ENCODE assay signal across 26 mouse cellular contexts in genomic region chr2:64461636-64462035, GRCm38 (mm10).
A peak's percentile ranks its signal among the peaks of the same experiment; 100 is the strongest.
DNase-seq lines count a peak whose midpoint lies in the region; ATAC-seq and TF ChIP-seq lines count a peak whose summit lies in the region.
"Had no signal": no experiment of that assay in that cellular context is flagged by ENCODE, and none has a peak within 500 bp of the region (broad histone marks: within the 10 kb centered on the region; RNA-seq: fewer than 3 reads in every experiment).

No protein-coding gene starts in this region.

- no peak overlapping the region for H3K9ac ChIP-seq in kidney, embryonic 16.5 days (replicated peaks; ENCODE audit: low read length)
- H3K9ac ChIP-seq in limb, embryonic 11.5 days (ENCODE audit: low read length) = no peak overlapping the region
- H3K9ac ChIP-seq in limb, embryonic 13.5 days = no peak overlapping the region
- no peak overlapping the region for H3K9ac ChIP-seq in hindbrain, postnatal 0 days (replicated peaks; ENCODE audit: low read length)
- H3K9ac ChIP-seq: forebrain, embryonic 13.5 days; heart, embryonic 13.5 days had no signal

- ATAC-seq in kidney, embryonic 16.5 days (ENCODE audit: low FRiP score, low TSS enrichment) = no peak
- ATAC-seq in limb, embryonic 11.5 days (ENCODE audit: insufficient number of reproducible peaks, low FRiP score, low TSS enrichment, low read depth) = peak; percentile 16; the same call in 1 of the 2 replicates
- no peak for ATAC-seq in limb, embryonic 13.5 days (ENCODE audit: low FRiP score, low read depth)
- ATAC-seq in hindbrain, postnatal 0 days = no peak
- ATAC-seq: Patski had no signal

- H3K4me3 ChIP-seq in kidney, embryonic 16.5 days (ENCODE audit: low read length) = no peak overlapping the region
- H3K4me3 ChIP-seq in limb, embryonic 11.5 days (ENCODE audit: low read depth, low read length) = no peak overlapping the region
- no peak overlapping the region for H3K4me3 ChIP-seq in limb, embryonic 10.5 days
- no peak overlapping the region for H3K4me3 ChIP-seq in limb, embryonic 13.5 days
- H3K4me3 ChIP-seq in hindbrain, postnatal 0 days (ENCODE audit: low read length) = no peak overlapping the region
- H3K4me3 ChIP-seq: forebrain, embryonic 10.5 days; forebrain, embryonic 13.5 days; heart, adult 2 months; heart, embryonic 10.5 days; heart, embryonic 13.5 days had no signal

- H3K27me3 ChIP-seq in kidney, embryonic 16.5 days (ENCODE audit: insufficient read depth, low read length) = no peaks in the 10 kb centered on the region
- no peaks in the 10 kb centered on the region for H3K27me3 ChIP-seq in limb, embryonic 11.5 days (ENCODE audit: control insufficient read depth, insufficient read depth, low read length)
- H3K27me3 ChIP-seq in limb, embryonic 10.5 days (ENCODE audit: low read depth, poor library complexity, severe bottlenecking) = no peaks in the 10 kb centered on the region
- no peaks in the 10 kb centered on the region; the same call in 1 of the 2 replicates for H3K27me3 ChIP-seq in limb, embryonic 13.5 days
- no peaks in the 10 kb centered on the region for H3K27me3 ChIP-seq in hindbrain, postnatal 0 days (ENCODE audit: insufficient read depth, low read length)
- H3K27me3 ChIP-seq: CH12.LX; heart, embryonic 13.5 days had no signal

- no peaks in the 10 kb centered on the region for H3K36me3 ChIP-seq in kidney, embryonic 16.5 days (ENCODE audit: insufficient read depth, low read length)
- H3K36me3 ChIP-seq in limb, embryonic 11.5 days (ENCODE audit: control insufficient read depth, insufficient read depth, low read length) = no peaks in the 10 kb centered on the region
- no peaks in the 10 kb centered on the region for H3K36me3 ChIP-seq in limb, embryonic 10.5 days
- no peaks in the 10 kb centered on the region for H3K36me3 ChIP-seq in limb, embryonic 13.5 days
- H3K36me3 ChIP-seq in hindbrain, postnatal 0 days (ENCODE audit: insufficient read depth, low read length) = no peaks in the 10 kb centered on the region
- H3K36me3 ChIP-seq: forebrain, embryonic 10.5 days; G1E; heart, embryonic 10.5 days; heart, embryonic 13.5 days had no signal

- H3K4me2 ChIP-seq in kidney, embryonic 16.5 days (replicated peaks; ENCODE audit: low read depth, low read length) = no peak overlapping the region
- no peak overlapping the region for H3K4me2 ChIP-seq in limb, embryonic 11.5 days (ENCODE audit: low read depth, severe bottlenecking)
- peak overlapping the region; percentile 23; the same call in 1 of the 2 replicates for H3K4me2 ChIP-seq in limb, embryonic 13.5 days (replicated peaks)
- no peak overlapping the region for H3K4me2 ChIP-seq in hindbrain, postnatal 0 days (ENCODE audit: low read depth, low read length)
- H3K4me2 ChIP-seq: forebrain, embryonic 13.5 days; heart, embryonic 13.5 days had no signal

- peak; percentile 25 for DNase-seq in kidney, adult 11 months
- no peak for DNase-seq in kidney, postnatal 10 days
- peak; percentile 41 to 53 for DNase-seq in kidney, adult 8-10 months
- DNase-seq in limb, embryonic 11.5 days (ENCODE audit: low spot score) = no peak
- DNase-seq in limb, embryonic 10.5 days (ENCODE audit: low spot score) = no peak
- no peak for DNase-seq in hindbrain, postnatal 0 days (ENCODE audit: low spot score)
- DNase-seq: adrenal gland, postnatal 10 days; adrenal gland, postnatal 36 days; B cell, adult 2 months; cerebellum, adult 18-20 months; cerebellum, adult 9-10 months; cerebellum, postnatal 14 days; gastrocnemius, postnatal 10 days; gastrocnemius, postnatal 36 days; heart, adult 2 months; heart, postnatal 14 days; heart, postnatal 4 days had no signal

- no peak for TF ChIP-seq CTCF in hindbrain, postnatal 0 days (IDR thresholded peaks at IDR 0.05; ENCODE audit: low read depth)

- WGBS in kidney, embryonic 16.5 days = 68% methylated on average over 9 of the region's 9 CpGs
- 62% methylated on average over 9 of the region's 9 CpGs for WGBS in limb, embryonic 11.5 days
- 74% methylated on average over 9 of the region's 9 CpGs for WGBS in limb, embryonic 10.5 days
- WGBS in limb, embryonic 13.5 days = 48% methylated on average over 9 of the region's 9 CpGs
- 78% methylated on average over 9 of the region's 9 CpGs for WGBS in hindbrain, postnatal 0 days

- H3K27ac ChIP-seq in kidney, embryonic 16.5 days (ENCODE audit: low read length) = no peak overlapping the region
- H3K27ac ChIP-seq in limb, embryonic 11.5 days (replicated peaks; ENCODE audit: low read depth, low read length) = no peak overlapping the region
- no peak overlapping the region for H3K27ac ChIP-seq in limb, embryonic 10.5 days
- no peak overlapping the region for H3K27ac ChIP-seq in limb, embryonic 13.5 days
- H3K27ac ChIP-seq in hindbrain, postnatal 0 days = no peak overlapping the region
- H3K27ac ChIP-seq: forebrain, embryonic 10.5 days; forebrain, embryonic 13.5 days; heart, adult 2 months; heart, embryonic 10.5 days; heart, embryonic 13.5 days had no signal

- no peaks in the 10 kb centered on the region for H3K9me3 ChIP-seq in kidney, embryonic 16.5 days (ENCODE audit: low read length)
- H3K9me3 ChIP-seq in limb, embryonic 11.5 days (ENCODE audit: control insufficient read depth, low read length) = no peaks in the 10 kb centered on the region
- no peaks in the 10 kb centered on the region for H3K9me3 ChIP-seq in limb, embryonic 10.5 days (replicated peaks)
- no peaks in the 10 kb centered on the region for H3K9me3 ChIP-seq in limb, embryonic 13.5 days
- no peaks in the 10 kb centered on the region for H3K9me3 ChIP-seq in hindbrain, postnatal 0 days (ENCODE audit: low read length)
- H3K9me3 ChIP-seq: forebrain, embryonic 10.5 days; forebrain, embryonic 13.5 days; heart, embryonic 10.5 days; heart, embryonic 13.5 days had no signal

- H3K4me1 ChIP-seq in kidney, embryonic 16.5 days (ENCODE audit: insufficient read depth, low read length) = peaks cover 10% of the 10 kb centered on the region; the same call in 1 of the 2 replicates
- H3K4me1 ChIP-seq in limb, embryonic 11.5 days (ENCODE audit: control insufficient read depth, insufficient read depth, low read length) = no peaks in the 10 kb centered on the region
- H3K4me1 ChIP-seq in limb, embryonic 10.5 days = peaks cover 4% of the 10 kb centered on the region
- H3K4me1 ChIP-seq in limb, embryonic 13.5 days = peaks cover 16% of the 10 kb centered on the region
- H3K4me1 ChIP-seq in hindbrain, postnatal 0 days (ENCODE audit: insufficient read depth, low read length) = no peaks in the 10 kb centered on the region
- H3K4me1 ChIP-seq: forebrain, embryonic 10.5 days; forebrain, embryonic 13.5 days; heart, embryonic 10.5 days; heart, embryonic 13.5 days had no signal

Comparison
In these comparisons a context has a peak if more than half of its experiments do, and no peak if none do; other contexts are left out.
1. DNase-seq: peak in kidney, adult 11 months (single experiment) and kidney, adult 8-10 months (2 of 2); none in kidney, postnatal 10 days (single experiment), limb, embryonic 11.5 days (single experiment), limb, embryonic 10.5 days (single experiment) and hindbrain, postnatal 0 days (single experiment).